Mouse (Mus musculus) frontal cortex, adult (tissue): Measurements from ENCODE around the gene Mau2.
"Not testable (repeated sequence)": the region's sequence is repeated elsewhere in the genome, so short reads cannot be mapped to it uniquely, and the experiment has no call there.

ENCODE experiments used
- ATAC-seq: cut with Nextera tagmentation; 2 replicates; pipeline ENCODE4 v1.9.2; 2017; ENCODE audit warnings: mild to moderate bottlenecking, moderate library complexity, mixed read lengths; ENCODE audit not compliant: low TSS enrichment

The Mau2 gene

GRCm38 (mm10) chr8:70042583-70043455 is at the start of gene Mau2, which contains the start of gene Sugp1:
Gene Mau2, minus strand, starts transcription at chr8:70042734.
Gene Sugp1, plus strand, starts transcription at chr8:70042813.
- peak; percentile 96 for ATAC-seq

DNA sequence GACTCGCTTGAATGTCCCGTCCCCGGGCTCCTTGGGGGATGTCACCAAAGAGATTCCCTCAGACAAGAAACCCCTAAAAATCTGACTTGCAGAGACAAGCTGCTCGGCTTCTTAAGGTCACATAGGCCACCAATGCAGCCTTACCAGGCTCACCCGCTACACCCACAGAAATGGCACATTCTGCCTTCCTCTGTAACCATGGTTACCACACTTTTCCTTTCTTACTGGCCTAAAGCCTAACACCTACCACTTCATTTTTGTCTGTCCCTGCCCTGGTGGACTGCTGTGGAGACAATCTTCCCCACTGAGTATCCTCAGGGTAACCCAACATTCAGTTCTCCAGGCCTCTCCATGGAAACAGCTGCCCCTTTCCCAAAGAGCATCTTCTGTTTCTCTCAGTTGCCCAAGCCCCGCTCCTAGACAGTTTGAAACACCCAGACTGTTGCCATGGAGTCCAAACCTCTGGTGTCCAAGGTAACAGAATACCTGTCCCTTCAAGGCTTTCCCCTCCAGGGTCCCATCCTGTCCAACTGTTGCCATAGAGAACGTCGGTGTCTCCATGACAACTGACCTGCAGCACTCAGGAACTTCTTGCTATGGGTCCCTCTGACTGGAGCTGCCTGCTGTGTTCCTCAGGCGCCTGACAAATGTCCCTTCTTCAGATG is 46.9 kb upstream of the Mau2 start:
- ATAC-seq, result peak; percentile 36

- peak; percentile 56 for ATAC-seq
These were observed 45.5 kb upstream of the Mau2 start for GRCm38 (mm10) chr8:70087836-70088650.

DNA sequence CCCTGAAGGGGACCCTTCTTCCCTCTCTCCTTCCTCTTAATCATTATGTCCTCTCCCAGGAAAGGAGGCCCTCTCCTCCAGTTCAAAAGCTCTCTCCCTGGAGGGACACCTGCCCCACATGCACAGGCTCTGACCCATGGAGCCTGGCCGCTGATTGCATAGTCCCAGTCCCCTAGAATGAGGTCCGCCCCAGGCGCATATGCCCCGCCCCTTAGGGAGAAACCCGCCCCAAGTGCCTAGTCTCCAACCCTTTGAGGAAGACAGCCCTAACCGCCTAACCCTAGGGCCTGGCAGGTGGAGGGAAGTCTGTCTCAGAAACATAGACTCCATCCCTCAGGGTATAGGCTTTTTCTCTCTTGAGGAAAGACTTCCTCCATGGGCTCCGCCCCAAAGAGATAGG is 44.7 kb upstream of the Mau2 start:
- no peak for ATAC-seq

- ATAC-seq, result no peak
These were observed 43.6 kb upstream of the Mau2 start for GRCm38 (mm10) chr8:70086151-70086550.

- no peak for ATAC-seq
These were observed 41.9 kb upstream of the Mau2 start for GRCm38 (mm10) chr8:70084191-70085065.

- peak; percentile 51 for ATAC-seq
These were observed 40.8 kb upstream of the Mau2 start, which contains the start of gene Hapln4 for GRCm38 (mm10) chr8:70083285-70083684. Gene Hapln4, plus strand, starts transcription at chr8:70083457.

DNA sequence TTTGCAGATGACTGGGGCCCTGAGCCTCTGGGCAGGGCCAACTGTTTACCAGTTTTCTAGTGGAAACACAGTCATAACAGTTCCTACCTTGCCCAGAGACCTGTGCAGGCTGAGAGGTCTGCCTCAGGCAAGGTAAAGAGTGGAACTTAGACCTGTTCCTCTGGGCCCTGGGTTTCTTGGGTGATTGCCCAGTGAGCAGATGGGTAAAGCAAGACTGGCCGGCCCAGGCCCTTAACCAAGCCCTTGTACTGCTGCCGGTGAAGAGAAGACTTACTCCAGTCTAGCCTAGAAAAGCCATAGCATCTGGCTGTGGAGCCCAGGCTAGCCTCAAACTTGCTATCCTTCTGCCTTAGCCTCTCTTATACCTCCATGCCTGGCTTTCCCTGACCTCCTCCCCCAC is 39.4 kb upstream of the Mau2 start:
- no peak for ATAC-seq

GRCm38 (mm10) chr8:70073682-70074081 is 31.1 kb upstream of the Mau2 start:
- ATAC-seq, result no peak

DNA sequence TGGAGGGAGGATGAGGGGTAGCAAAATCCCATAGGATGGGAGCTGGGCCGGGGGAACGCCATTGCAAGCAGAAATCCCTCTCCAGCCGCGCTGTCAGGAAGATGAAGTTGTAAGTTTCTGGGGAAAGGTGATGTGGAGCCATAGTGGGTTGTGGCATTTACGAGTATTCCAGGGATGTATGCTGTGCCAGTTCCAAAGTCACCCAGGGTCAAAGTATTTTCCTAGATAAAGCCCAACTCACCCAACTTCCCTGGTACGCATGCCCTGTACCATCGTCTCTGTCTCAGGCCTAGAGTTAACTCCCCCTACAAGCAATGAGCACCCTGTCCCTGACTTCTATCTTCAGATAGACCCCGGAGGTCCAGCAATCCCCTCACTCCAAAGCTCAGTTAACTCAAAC is 30.6 kb upstream of the Mau2 start:
- ATAC-seq, result no peak

GRCm38 (mm10) chr8:70072441-70073069 is 30.0 kb upstream of the Mau2 start, which contains the start of gene Tm6sf2:
Gene Tm6sf2, plus strand, starts transcription at chr8:70072924.
- ATAC-seq, result no peak

DNA sequence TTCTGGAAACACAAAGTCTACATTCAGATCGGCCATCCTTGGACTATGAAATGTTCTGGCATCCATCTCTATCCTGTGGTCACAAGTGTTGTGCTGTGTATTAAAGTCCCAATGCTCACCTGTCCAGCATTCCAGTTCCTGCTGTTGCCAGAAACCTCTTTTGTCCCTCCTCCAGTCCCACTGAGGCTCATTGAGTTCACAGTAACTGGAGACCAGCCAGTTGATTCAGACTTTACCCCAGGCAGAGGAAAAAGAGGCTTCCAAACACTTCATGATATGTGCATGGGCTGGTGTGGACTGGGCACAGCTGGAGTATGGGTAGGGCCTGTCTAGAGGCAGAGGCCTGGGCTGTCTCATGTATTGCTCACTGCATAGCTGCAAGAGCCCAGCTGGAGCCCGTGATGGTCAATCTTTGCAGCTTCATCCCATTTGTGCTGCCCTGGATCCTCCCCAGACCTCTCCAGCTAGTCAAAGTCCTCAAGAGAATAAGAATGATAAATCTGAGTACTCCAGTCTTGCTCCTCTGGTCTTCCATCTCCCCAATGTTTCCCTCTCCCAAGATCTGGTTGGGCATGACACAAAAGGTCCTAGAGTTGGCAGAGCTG is 29.4 kb upstream of the Mau2 start:
- no peak for ATAC-seq

- no peak for ATAC-seq
These were observed 15.2 kb upstream of the Mau2 start for GRCm38 (mm10) chr8:70057721-70058120.

DNA sequence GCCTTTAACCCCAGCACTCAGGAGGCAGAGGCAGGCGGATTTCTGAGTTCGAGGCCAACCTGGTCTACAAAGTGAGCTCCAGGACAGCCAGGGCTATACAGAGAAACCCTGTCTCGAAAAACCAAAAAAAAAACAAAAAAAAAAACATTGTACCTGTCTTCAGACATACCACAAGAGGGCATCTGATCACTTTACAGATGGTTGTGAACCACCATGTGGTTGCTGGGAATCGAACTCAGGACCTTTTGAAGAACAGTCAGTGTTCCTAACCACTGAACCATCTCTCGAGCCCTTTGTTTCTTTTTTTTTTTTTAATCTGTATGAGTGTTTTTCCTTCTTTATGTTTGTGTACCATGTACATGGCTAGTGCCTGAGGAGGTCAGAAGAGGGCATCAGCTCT is 7.9 kb upstream of the Mau2 start:
- not testable (repeated sequence) for ATAC-seq

DNA sequence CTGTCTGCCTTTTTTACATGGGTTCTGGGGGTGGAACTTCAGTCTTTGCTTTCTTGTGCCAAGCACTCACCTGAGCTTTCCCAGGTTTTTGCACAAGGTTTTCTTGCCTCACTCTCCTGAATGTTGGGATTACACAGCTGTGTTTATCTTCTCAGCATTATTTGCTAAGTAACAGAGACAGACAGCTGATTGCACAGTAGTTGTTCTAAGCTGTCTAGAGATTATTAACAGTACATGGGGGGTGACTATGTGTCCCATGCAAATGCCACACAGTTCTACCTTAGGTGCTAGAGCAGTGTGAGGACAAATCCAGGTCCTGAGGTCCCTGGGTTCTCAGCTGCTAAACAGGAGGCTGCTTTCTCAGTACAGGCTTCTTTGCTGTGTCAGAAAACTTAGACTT is 7.1 kb upstream of the Mau2 start:
- ATAC-seq, result no peak

DNA sequence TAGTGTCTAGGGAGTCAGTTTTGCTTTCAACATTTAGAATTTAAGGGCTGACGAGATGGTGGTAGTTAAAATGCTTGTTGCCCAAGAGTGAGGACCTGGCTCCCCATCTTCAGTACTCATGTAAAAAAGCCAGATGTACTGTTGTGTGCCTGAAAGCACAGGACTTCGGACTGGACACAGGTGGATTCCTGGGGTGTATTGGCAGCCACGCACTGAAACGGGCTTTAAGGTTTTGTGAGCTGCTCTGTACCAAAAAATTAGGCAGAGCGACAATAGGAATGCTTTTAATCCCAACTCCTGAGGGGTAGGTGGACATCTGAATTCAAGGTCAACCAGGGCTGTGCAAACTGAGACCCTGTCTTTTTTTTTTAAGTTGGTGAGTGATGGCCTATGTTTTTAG is 1.5 kb upstream of the Mau2 start:
- no peak for ATAC-seq

GRCm38 (mm10) chr8:70041885-70042546 is 518 bp downstream of the Mau2 start:
- peak; percentile 35 for ATAC-seq

GRCm38 (mm10) chr8:70037994-70038393 is 4.5 kb downstream of the Mau2 start:
- ATAC-seq, result no peak

GRCm38 (mm10) chr8:70030255-70030654 is 12.3 kb downstream of the Mau2 start:
- no peak for ATAC-seq

DNA sequence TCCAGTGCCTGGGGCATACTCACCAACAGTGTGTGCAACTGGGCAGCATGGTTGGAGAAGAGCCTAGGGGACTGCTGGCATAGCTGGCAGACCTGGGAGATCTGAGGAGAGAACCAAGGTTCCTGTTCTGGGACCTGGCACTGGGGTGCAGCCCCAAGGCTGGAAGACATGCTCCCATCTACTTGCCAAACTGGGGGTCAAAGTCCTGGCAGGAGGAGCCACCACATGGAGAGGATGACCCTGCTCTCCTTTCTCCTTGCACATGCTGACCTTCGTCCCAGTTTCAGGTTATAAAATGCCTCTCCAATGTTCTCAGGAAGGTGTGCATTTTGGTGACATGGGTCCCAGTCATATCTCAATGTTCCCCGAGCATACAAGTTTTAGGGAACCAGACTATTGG is 16.4 kb downstream of the Mau2 start:
- no peak for ATAC-seq
